Mouse (Mus musculus): ENCODE results near the gene Fmo1. TPM values are rescaled to one million over a fixed set of nuclear protein-coding genes. Genes with fewer than 3 reads are reported as not detected.
A peak's percentile ranks its signal among the peaks of the same experiment; 100 is the strongest.

Fmo1 gene
- 7.3 and 8.2 TPM in 2 replicates for polyA plus RNA-seq (2015; fragmentation: Nextera tagmentation; extraction: Ambion mirVana)

DNA sequence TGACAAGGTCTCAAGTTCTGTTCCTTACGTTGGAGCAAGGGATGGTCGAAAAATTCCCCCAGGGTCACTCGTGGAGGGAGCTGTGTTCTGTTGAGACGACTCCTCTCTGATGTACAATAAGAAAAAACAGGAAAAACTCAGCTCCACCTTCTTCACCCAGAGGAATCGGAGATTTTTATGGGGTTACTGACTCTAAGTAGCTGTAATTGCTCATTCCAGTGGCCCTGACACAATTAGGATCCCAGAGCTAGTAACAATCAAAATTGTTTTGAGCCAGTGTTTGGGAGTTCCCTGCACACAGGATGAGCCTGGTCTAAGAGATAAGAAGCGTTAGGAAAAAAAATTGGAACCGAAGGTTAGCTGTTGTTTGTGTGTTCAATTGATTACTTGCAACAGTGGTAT is at the start of gene Fmo1:
Fmo1 (minus strand) TSS at position 331 of the 402 bp plus-strand sequence.
- H3K9me3 ChIP-seq (ENCODE audit: control insufficient read depth): no peaks in the 10 kb centered on the region; the same call in 1 of the 2 replicates
- no peak for ATAC-seq
- no peak within 1 kb of the TSS for H3K27ac ChIP-seq (ENCODE audit: low read depth, low read length)
- no peak within 1 kb of the TSS for H3K4me2 ChIP-seq (replicated peaks; ENCODE audit: low read depth)
- H3K4me1 ChIP-seq (replicated peaks; ENCODE audit: control insufficient read depth, insufficient read depth, low read length): peaks cover 3% of the 10 kb centered on the region; the same call in 1 of the 2 replicates
- H3K9ac ChIP-seq (ENCODE audit: low read depth, low read length): no peak within 1 kb of the TSS
- TF ChIP-seq CTCF (IDR thresholded peaks at IDR 0.05; ENCODE audit: low read depth): no peak
- no peaks in the 10 kb centered on the region for H3K36me3 ChIP-seq (ENCODE audit: control insufficient read depth, insufficient read depth)
- no peak within 1 kb of the TSS for H3K4me3 ChIP-seq (ENCODE audit: low read depth, low read length)
- H3K27me3 ChIP-seq (replicated peaks; ENCODE audit: control insufficient read depth, insufficient read depth, low read length): no peaks in the 10 kb centered on the region
- 28% methylated on average over 7 of the region's 7 CpGs for WGBS

DNA sequence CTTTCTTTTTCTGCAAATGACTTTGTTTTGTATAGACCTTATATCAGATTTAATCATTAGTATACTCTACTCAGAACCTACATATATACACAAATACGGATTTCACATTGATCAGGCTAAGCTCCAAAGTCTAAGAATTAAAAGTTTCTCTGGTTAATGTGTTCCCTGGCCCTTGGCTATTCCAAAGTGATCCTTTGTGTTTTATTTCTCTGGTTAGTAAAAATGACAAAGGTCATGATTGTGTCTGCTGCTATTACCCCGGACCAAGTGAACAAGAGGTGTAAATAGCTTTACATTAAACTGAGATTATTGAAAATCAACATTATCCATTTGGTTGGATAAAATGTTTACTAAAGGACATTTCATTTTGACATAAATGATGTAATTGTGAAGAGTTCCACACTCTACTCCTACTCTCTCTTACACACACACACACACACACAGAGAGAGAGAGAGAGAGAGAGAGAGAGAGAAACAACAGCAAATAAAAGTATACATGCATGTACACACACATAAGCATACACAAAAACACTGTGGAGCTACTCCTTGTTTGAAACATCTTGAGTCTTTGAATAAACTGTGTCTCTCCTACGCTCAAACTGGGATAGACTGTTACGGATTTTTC is 48.6 kb upstream of the Fmo1 start:
- Histone ChIP-seq H3K4me2 (replicated peaks; ENCODE audit: low read depth) (no peak overlapping the region), H3K9me3 (ENCODE audit: control insufficient read depth) (no peaks in the 10 kb centered on the region), H3K27ac (ENCODE audit: low read depth, low read length) (no peak overlapping the region), H3K9ac (ENCODE audit: low read depth, low read length) (no peak overlapping the region), H3K4me1 (replicated peaks; ENCODE audit: control insufficient read depth, insufficient read depth, low read length) (no peaks in the 10 kb centered on the region), H3K27me3 (replicated peaks; ENCODE audit: control insufficient read depth, insufficient read depth, low read length) (no peaks in the 10 kb centered on the region), H3K36me3 (ENCODE audit: control insufficient read depth, insufficient read depth) (no peaks in the 10 kb centered on the region), H3K4me3 (ENCODE audit: low read depth, low read length) (no peak overlapping the region)
- 70% methylated on average over 4 of the region's 4 CpGs for WGBS
- no peak for ATAC-seq
- no peak for TF ChIP-seq CTCF (IDR thresholded peaks at IDR 0.05; ENCODE audit: low read depth)

DNA sequence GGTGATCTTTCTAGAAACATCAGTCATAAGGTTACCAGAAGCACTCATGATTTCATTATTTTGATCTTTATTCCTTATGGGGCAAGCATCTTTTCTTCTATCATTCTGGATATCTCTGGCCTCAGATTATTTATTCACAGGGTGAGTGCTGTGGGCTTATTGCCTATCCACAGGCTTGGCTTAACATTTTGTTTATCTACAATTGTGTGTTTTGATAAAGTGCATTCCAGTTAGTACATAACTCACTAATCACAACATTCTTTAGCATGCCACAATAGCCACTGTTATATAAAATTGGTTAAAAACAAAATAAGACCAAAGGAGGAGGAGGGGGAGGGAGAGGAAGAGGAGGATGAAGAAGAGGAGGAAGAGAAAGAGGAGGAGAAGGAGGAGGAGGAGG is 45.7 kb upstream of the Fmo1 start:
- no peak for TF ChIP-seq CTCF (IDR thresholded peaks at IDR 0.05; ENCODE audit: low read depth)
- Histone ChIP-seq H3K4me2 (replicated peaks; ENCODE audit: low read depth) (no peak overlapping the region), H3K27me3 (replicated peaks; ENCODE audit: control insufficient read depth, insufficient read depth, low read length) (no peaks in the 10 kb centered on the region), H3K4me3 (ENCODE audit: low read depth, low read length) (no peak overlapping the region), H3K36me3 (ENCODE audit: control insufficient read depth, insufficient read depth) (no peaks in the 10 kb centered on the region), H3K9me3 (ENCODE audit: control insufficient read depth) (no peaks in the 10 kb centered on the region), H3K27ac (ENCODE audit: low read depth, low read length) (no peak overlapping the region), H3K4me1 (replicated peaks; ENCODE audit: control insufficient read depth, insufficient read depth, low read length) (no peaks in the 10 kb centered on the region), H3K9ac (ENCODE audit: low read depth, low read length) (no peak overlapping the region)
- ATAC-seq: no peak

DNA sequence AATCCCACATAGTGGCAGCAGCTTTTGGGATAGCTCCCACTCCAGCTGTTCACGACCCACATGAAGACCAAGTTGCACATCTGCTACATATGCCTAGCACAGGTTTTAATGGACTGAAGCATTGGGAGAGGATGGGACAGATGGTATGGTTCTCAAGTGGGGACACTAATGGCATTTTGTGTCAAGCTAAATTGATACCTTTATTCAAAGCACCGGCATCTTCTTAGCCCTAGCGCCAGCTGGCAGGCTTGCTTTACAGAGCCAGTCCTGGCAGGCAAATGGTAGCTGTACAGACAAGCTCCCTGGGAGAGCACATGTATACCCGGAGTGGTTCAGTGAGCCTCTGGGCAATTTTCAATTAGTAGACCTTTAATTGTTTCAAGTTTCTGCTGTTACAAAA is 35.5 kb upstream of the Fmo1 start:
- ATAC-seq: no peak
- H3K27me3 ChIP-seq (replicated peaks; ENCODE audit: control insufficient read depth, insufficient read depth, low read length): no peaks in the 10 kb centered on the region
- no peaks in the 10 kb centered on the region for H3K36me3 ChIP-seq (ENCODE audit: control insufficient read depth, insufficient read depth)
- H3K4me3 ChIP-seq (ENCODE audit: low read depth, low read length): no peak overlapping the region
- 85% methylated on average over 4 of the region's 4 CpGs for WGBS
- TF ChIP-seq CTCF (IDR thresholded peaks at IDR 0.05; ENCODE audit: low read depth): no peak
- no peak overlapping the region for H3K9ac ChIP-seq (ENCODE audit: low read depth, low read length)
- no peaks in the 10 kb centered on the region for H3K4me1 ChIP-seq (replicated peaks; ENCODE audit: control insufficient read depth, insufficient read depth, low read length)
- H3K27ac ChIP-seq (ENCODE audit: low read depth, low read length): no peak overlapping the region
- H3K4me2 ChIP-seq (replicated peaks; ENCODE audit: low read depth): no peak overlapping the region
- H3K9me3 ChIP-seq (ENCODE audit: control insufficient read depth): no peaks in the 10 kb centered on the region

DNA sequence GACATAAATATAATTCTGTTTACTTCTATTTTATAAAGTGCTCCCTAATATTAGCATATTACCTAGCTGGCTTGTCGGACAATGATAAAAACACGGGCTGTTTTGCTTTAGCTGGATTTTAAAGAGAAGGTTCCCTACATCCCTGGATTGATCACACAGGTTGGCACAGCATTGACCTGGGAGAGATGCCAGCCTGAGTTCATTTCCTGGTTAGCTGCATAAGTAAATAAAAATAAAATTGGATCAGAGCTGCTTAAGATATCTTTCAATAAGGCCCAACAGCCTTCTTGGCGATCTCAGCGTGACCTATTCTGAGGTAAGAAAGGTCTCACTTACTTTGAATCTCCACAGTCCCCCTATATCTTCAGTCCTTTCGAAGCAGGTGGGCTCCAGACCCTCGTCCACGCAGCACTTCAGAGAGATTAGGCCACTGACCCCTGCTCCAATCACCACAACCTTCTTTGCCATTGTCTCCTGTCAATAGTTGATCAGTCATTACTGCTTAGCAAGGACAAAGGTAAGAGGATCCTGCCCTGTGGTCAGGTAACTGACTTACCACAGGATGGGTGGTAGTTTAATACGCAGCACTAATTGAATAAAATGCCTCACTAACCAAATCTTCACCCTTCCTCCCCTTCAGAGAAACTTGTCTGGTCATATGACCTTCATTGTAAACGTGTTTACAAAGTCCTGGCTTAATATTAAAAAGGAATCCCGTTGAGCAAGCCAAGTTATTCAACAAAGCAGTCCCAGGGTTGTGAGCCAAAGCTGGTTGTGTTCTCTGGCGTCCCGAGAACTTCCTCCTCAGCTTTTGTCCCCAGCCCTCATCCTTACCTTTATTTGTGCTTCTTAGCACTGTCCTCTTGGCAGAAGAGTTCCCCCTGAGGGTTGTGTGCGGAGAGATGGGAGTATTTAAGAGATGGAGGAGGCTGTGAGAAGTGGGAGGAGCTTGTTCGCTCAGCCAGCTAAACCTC is 31.7 kb upstream of the Fmo1 start, which contains the start of gene Fmo2:
Fmo2 (minus strand) TSS at position 889 of the 974 bp plus-strand sequence.
- Histone ChIP-seq H3K27me3 (replicated peaks; ENCODE audit: control insufficient read depth, insufficient read depth, low read length) (no peaks in the 10 kb centered on the region), H3K4me3 (ENCODE audit: low read depth, low read length) (no peak within 1 kb of the TSS), H3K4me1 (replicated peaks; ENCODE audit: control insufficient read depth, insufficient read depth, low read length) (no peaks in the 10 kb centered on the region), H3K36me3 (ENCODE audit: control insufficient read depth, insufficient read depth) (no peaks in the 10 kb centered on the region), H3K27ac (ENCODE audit: low read depth, low read length) (no peak within 1 kb of the TSS), H3K9me3 (ENCODE audit: control insufficient read depth) (no peaks in the 10 kb centered on the region), H3K9ac (ENCODE audit: low read depth, low read length) (no peak within 1 kb of the TSS), H3K4me2 (replicated peaks; ENCODE audit: low read depth) (no peak within 1 kb of the TSS)
- 68% methylated on average over 14 of the region's 14 CpGs for WGBS
- TF ChIP-seq CTCF (IDR thresholded peaks at IDR 0.05; ENCODE audit: low read depth): no peak
- ATAC-seq: no peak

DNA sequence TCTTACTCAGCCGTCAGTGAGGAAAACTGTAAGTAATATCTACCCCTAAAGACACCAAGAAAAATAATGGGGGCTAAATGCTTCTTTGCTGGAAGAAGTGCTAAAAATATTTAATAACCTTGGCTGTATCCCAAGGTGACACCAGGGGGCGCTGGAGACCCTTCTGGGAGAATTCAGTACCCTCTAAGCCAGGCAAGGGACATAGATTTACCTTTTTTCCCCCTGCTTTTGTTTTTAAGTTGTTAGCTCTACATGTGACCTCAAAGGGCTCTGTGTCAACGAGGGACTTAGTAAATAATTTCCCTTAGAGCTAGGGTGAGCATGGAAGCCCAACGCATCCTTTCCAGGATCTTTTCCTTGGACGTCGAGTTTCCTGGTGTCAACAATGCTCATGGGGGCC is 29.5 kb upstream of the Fmo1 start:
- Histone ChIP-seq H3K27ac (ENCODE audit: low read depth, low read length) (no peak overlapping the region), H3K4me3 (ENCODE audit: low read depth, low read length) (no peak overlapping the region), H3K9ac (ENCODE audit: low read depth, low read length) (no peak overlapping the region), H3K4me2 (replicated peaks; ENCODE audit: low read depth) (no peak overlapping the region), H3K36me3 (ENCODE audit: control insufficient read depth, insufficient read depth) (no peaks in the 10 kb centered on the region), H3K9me3 (ENCODE audit: control insufficient read depth) (no peaks in the 10 kb centered on the region), H3K4me1 (replicated peaks; ENCODE audit: control insufficient read depth, insufficient read depth, low read length) (peaks cover 7% of the 10 kb centered on the region; the same call in 1 of the 2 replicates), H3K27me3 (replicated peaks; ENCODE audit: control insufficient read depth, insufficient read depth, low read length) (no peaks in the 10 kb centered on the region)
- ATAC-seq: no peak
- WGBS: 40% methylated on average over 6 of the region's 6 CpGs
- peak; percentile 88 for TF ChIP-seq CTCF (IDR thresholded peaks at IDR 0.05; ENCODE audit: low read depth)

All from intestine, postnatal 0 days (tissue).